Mouse (Mus musculus): ENCODE data around the gene Lyl1. TPM values are rescaled to one million over a fixed set of nuclear protein-coding genes. Genes with fewer than 3 reads are reported as not detected.

Lyl1 gene
- polyA plus RNA-seq, 1 experiment from 2014 or later = 3.8 TPM

DNA sequence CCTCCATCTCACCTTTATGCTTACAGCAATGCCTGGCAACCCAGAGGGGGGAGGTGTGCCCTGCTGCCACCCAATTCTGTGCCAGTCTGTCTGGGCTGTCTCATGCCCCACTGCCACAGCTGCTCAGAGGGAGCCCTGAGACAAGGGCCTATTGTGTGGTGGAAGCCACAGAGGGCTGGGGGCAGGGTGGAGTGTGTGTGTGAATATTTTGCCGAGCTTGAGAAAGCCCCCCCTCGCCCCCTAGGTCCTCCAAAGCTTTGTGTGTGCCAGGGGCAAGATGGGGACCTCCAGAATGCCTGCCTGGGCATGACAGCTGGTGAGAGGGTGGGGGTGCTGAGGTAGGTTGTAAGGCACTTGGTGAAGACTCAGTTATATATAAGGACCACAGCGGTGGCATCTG, 27.2 kb downstream of the Lyl1 start:
- Histone ChIP-seq H3K27me3 (ENCODE audit: control insufficient read depth, insufficient read depth, low read length) (no peaks in the 10 kb centered on the region), H3K27ac (replicated peaks; ENCODE audit: low read depth, low read length) (peak overlapping the region; percentile 78), H3K36me3 (ENCODE audit: control insufficient read depth, insufficient read depth, low read length) (no peaks in the 10 kb centered on the region), H3K9me3 (ENCODE audit: control insufficient read depth, low read length) (no peaks in the 10 kb centered on the region), H3K4me3 (replicated peaks; ENCODE audit: low read depth, low read length) (no peak overlapping the region), H3K9ac (replicated peaks; ENCODE audit: low read length) (no peak overlapping the region), H3K4me2 (ENCODE audit: low read length) (no peak overlapping the region), H3K4me1 (ENCODE audit: control insufficient read depth, insufficient read depth, low read length) (peaks cover 58% of the 10 kb centered on the region)
- ATAC-seq (ENCODE audit: low FRiP score, low TSS enrichment) = peak; percentile 74
- DNase-seq = peak; percentile 69
- WGBS = 49% methylated on average over 3 of the region's 3 CpGs

DNA sequence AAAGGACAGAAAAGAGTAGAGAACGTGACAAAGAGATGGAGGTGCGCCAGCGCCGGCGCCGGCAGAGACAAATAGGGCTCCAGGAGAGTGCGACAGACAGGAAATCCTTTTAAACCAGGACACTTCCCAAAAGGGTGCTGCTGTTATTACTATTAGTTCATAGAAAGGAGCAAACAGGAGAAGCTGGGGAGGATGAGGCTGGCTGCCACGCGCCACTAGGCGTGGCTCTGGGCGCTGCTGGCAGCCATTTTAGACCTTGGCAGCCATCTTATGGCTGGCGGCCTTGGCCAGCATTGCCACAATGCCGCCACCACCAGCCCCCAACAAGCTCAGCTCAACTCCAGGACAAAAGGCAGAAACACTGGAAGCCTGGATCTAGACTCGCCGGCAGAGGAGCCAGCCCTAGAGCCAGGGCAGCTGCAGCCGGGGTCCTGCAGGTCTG, 28.7 kb downstream of the Lyl1 start:
- no peak for ATAC-seq (ENCODE audit: low FRiP score, low TSS enrichment)
- 90% methylated on average over 16 of the region's 16 CpGs for WGBS
- no peak for DNase-seq
- H3K9ac ChIP-seq (replicated peaks; ENCODE audit: low read length) = no peak overlapping the region
- peak overlapping the region; percentile 78 for H3K27ac ChIP-seq (replicated peaks; ENCODE audit: low read depth, low read length)
- H3K4me3 ChIP-seq (replicated peaks; ENCODE audit: low read depth, low read length) = no peak overlapping the region
- no peaks in the 10 kb centered on the region for H3K36me3 ChIP-seq (ENCODE audit: control insufficient read depth, insufficient read depth, low read length)
- peaks cover 45% of the 10 kb centered on the region for H3K4me1 ChIP-seq (ENCODE audit: control insufficient read depth, insufficient read depth, low read length)
- H3K4me2 ChIP-seq (ENCODE audit: low read length) = no peak overlapping the region
- H3K9me3 ChIP-seq (ENCODE audit: control insufficient read depth, low read length) = no peaks in the 10 kb centered on the region
- no peaks in the 10 kb centered on the region for H3K27me3 ChIP-seq (ENCODE audit: control insufficient read depth, insufficient read depth, low read length)

DNA sequence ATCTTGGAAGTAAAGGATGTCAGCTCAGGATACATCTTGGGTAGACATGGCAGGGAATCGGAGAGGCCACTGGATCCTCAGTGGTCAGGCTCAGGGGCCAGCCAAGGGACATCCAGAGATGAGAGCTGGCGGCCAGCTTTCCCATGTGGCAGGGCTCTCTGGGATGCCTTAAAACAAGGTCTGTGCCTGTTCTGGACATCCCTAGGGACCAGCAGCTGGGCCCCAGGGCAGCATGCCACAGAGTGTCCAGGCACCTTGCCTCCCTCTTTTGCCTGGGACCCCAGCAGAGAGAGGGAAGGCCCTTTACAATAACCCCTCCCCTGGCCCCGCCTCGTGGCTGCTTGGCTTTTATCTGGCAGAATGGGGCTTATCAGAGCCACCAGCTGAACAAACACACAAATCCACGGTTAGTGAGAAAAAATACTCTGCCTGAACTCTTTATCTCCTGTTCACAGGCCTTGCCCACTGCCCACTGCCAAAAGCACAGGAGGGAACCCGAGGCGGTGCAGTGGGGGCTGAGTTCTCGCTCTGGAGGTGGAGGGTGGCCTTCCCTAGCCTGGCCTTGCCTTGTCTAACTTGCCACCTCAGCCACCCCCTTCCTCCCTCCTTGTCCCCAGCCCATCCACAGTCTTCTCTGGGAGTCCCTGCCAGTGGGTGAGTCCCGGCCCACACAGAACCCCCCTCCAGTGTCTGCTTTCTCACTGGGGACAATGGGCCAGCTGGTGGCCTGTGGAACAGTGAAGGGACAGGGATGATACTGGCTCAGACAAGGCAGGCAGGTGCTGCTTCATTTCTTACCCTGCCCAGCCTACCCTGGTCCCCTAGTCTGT, 29.5 kb downstream of the Lyl1 start:
- Histone ChIP-seq H3K9me3 (ENCODE audit: control insufficient read depth, low read length) (no peaks in the 10 kb centered on the region), H3K27ac (replicated peaks; ENCODE audit: low read depth, low read length) (peak overlapping the region; percentile 78), H3K36me3 (ENCODE audit: control insufficient read depth, insufficient read depth, low read length) (no peaks in the 10 kb centered on the region), H3K4me3 (replicated peaks; ENCODE audit: low read depth, low read length) (no peak overlapping the region), H3K27me3 (ENCODE audit: control insufficient read depth, insufficient read depth, low read length) (no peaks in the 10 kb centered on the region), H3K4me2 (ENCODE audit: low read length) (no peak overlapping the region), H3K4me1 (ENCODE audit: control insufficient read depth, insufficient read depth, low read length) (peaks cover 37% of the 10 kb centered on the region), H3K9ac (replicated peaks; ENCODE audit: low read length) (no peak overlapping the region)
- peak; percentile 68 for DNase-seq
- 22% methylated on average over 9 of the region's 9 CpGs for WGBS
- peak; percentile 46 for ATAC-seq (ENCODE audit: low FRiP score, low TSS enrichment)

- Histone ChIP-seq H3K9ac (replicated peaks; ENCODE audit: low read length) (no peak overlapping the region), H3K9me3 (ENCODE audit: control insufficient read depth, low read length) (no peaks in the 10 kb centered on the region), H3K27me3 (ENCODE audit: control insufficient read depth, insufficient read depth, low read length) (peaks cover 6% of the 10 kb centered on the region; the same call in 1 of the 2 replicates), H3K4me1 (ENCODE audit: control insufficient read depth, insufficient read depth, low read length) (peaks cover 36% of the 10 kb centered on the region), H3K4me2 (ENCODE audit: low read length) (no peak overlapping the region), H3K4me3 (replicated peaks; ENCODE audit: low read depth, low read length) (no peak overlapping the region), H3K27ac (replicated peaks; ENCODE audit: low read depth, low read length) (peak overlapping the region; percentile 78), H3K36me3 (ENCODE audit: control insufficient read depth, insufficient read depth, low read length) (no peaks in the 10 kb centered on the region)
- 59% methylated on average over 11 of the region's 11 CpGs for WGBS
- ATAC-seq (ENCODE audit: low FRiP score, low TSS enrichment) (no peak), DNase-seq (no peak)
These were observed 30.3 kb downstream of the Lyl1 start for GRCm38 (mm10) chr8:84731371-84732177.

DNA sequence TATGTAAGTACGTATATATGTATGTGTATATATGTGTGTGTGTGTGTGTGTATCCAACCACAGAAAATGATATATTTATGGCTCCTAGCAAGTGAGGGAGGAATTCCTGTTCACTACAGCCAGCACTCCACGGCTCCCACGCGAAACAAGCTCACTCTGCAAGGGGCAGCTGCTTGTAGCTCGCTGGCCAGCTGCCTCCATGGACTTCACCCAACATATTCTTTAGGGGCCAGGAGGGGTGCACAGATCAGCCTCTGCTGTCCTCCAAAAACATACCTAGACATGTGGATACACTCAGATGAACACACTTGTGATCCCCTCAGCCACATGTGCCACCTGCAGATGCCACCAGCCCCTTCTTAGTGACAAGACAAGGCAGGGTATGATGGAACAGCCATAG, 31.3 kb downstream of the Lyl1 start:
- peaks cover 14% of the 10 kb centered on the region; the same call in 1 of the 2 replicates for H3K27me3 ChIP-seq (ENCODE audit: control insufficient read depth, insufficient read depth, low read length)
- no peaks in the 10 kb centered on the region for H3K36me3 ChIP-seq (ENCODE audit: control insufficient read depth, insufficient read depth, low read length)
- DNase-seq = no peak
- no peak overlapping the region for H3K9ac ChIP-seq (replicated peaks; ENCODE audit: low read length)
- H3K4me2 ChIP-seq (ENCODE audit: low read length) = no peak overlapping the region
- peaks cover 37% of the 10 kb centered on the region for H3K4me1 ChIP-seq (ENCODE audit: control insufficient read depth, insufficient read depth, low read length)
- no peak overlapping the region for H3K4me3 ChIP-seq (replicated peaks; ENCODE audit: low read depth, low read length)
- H3K27ac ChIP-seq (replicated peaks; ENCODE audit: low read depth, low read length) = peak overlapping the region; percentile 78
- whole genome bisulfite sequencing = 69% methylated on average over 5 of the region's 5 CpGs
- ATAC-seq (ENCODE audit: low FRiP score, low TSS enrichment) = no peak
- no peaks in the 10 kb centered on the region for H3K9me3 ChIP-seq (ENCODE audit: control insufficient read depth, low read length)

GRCm38 (mm10) chr8:84732996-84733395, 31.7 kb downstream of the Lyl1 start:
- Histone ChIP-seq H3K4me1 (ENCODE audit: control insufficient read depth, insufficient read depth, low read length) (peaks cover 42% of the 10 kb centered on the region), H3K4me2 (ENCODE audit: low read length) (no peak overlapping the region), H3K27ac (replicated peaks; ENCODE audit: low read depth, low read length) (peak overlapping the region; percentile 78), H3K9ac (replicated peaks; ENCODE audit: low read length) (no peak overlapping the region), H3K36me3 (ENCODE audit: control insufficient read depth, insufficient read depth, low read length) (no peaks in the 10 kb centered on the region), H3K27me3 (ENCODE audit: control insufficient read depth, insufficient read depth, low read length) (peaks cover 19% of the 10 kb centered on the region; the same call in 1 of the 2 replicates), H3K4me3 (replicated peaks; ENCODE audit: low read depth, low read length) (no peak overlapping the region), H3K9me3 (ENCODE audit: control insufficient read depth, low read length) (no peaks in the 10 kb centered on the region)
- no peak for ATAC-seq (ENCODE audit: low FRiP score, low TSS enrichment)
- WGBS = 56% methylated on average over 6 of the region's 6 CpGs
- no peak for DNase-seq

- no peak for DNase-seq
- H3K27ac ChIP-seq (replicated peaks; ENCODE audit: low read depth, low read length) = no peak overlapping the region
- no peak overlapping the region for H3K4me2 ChIP-seq (ENCODE audit: low read length)
- H3K4me1 ChIP-seq (ENCODE audit: control insufficient read depth, insufficient read depth, low read length) = peaks cover 35% of the 10 kb centered on the region
- no peaks in the 10 kb centered on the region for H3K9me3 ChIP-seq (ENCODE audit: control insufficient read depth, low read length)
- H3K4me3 ChIP-seq (replicated peaks; ENCODE audit: low read depth, low read length) = no peak overlapping the region
- H3K27me3 ChIP-seq (ENCODE audit: control insufficient read depth, insufficient read depth, low read length) = peaks cover 24% of the 10 kb centered on the region; the same call in 1 of the 2 replicates
- WGBS = 83% methylated on average over 6 of the region's 6 CpGs
- H3K36me3 ChIP-seq (ENCODE audit: control insufficient read depth, insufficient read depth, low read length) = no peaks in the 10 kb centered on the region
- no peak overlapping the region for H3K9ac ChIP-seq (replicated peaks; ENCODE audit: low read length)
- no peak for ATAC-seq (ENCODE audit: low FRiP score, low TSS enrichment)
These were observed 32.7 kb downstream of the Lyl1 start for GRCm38 (mm10) chr8:84733959-84734358.

DNA sequence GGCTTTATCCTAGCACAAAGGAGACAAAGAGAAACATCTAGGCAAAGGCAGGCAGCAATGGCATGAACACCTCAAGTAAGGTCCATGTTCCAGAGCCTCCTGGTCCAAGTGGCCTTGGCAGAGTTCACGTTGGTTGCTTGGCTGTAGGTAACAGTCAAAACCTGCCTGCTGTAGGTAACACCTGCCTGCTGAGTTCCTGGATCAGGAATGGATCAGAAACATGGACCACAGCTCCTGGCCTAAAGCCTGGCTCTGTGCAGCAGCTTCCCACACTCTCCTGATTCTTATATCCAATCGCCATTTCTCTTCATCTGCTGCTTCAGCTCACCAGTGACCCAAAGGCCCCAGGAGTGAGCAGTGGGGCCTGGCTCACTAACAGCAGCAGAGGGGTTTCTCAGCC, 33.4 kb downstream of the Lyl1 start:
- peaks cover 31% of the 10 kb centered on the region for H3K27me3 ChIP-seq (ENCODE audit: control insufficient read depth, insufficient read depth, low read length)
- DNase-seq (no peak), ATAC-seq (ENCODE audit: low FRiP score, low TSS enrichment) (no peak)
- 84% methylated on average over 2 of the region's 2 CpGs for WGBS
- peaks cover 36% of the 10 kb centered on the region for H3K4me1 ChIP-seq (ENCODE audit: control insufficient read depth, insufficient read depth, low read length)
- no peak overlapping the region for H3K9ac ChIP-seq (replicated peaks; ENCODE audit: low read length)
- H3K4me2 ChIP-seq (ENCODE audit: low read length) = no peak overlapping the region
- no peak overlapping the region for H3K27ac ChIP-seq (replicated peaks; ENCODE audit: low read depth, low read length)
- no peaks in the 10 kb centered on the region for H3K36me3 ChIP-seq (ENCODE audit: control insufficient read depth, insufficient read depth, low read length)
- no peaks in the 10 kb centered on the region for H3K9me3 ChIP-seq (ENCODE audit: control insufficient read depth, low read length)
- no peak overlapping the region for H3K4me3 ChIP-seq (replicated peaks; ENCODE audit: low read depth, low read length)

All from midbrain, embryonic 14.5 days (tissue).